Mouse (Mus musculus) adrenal gland, postnatal 4 days (tissue): ENCODE measurements at regions not wholly inside any gene's neighbourhood (a gene's known extent, or its start where the extent isn't known, plus 50 kb on each side); places are given as distances from the start of the nearest gene placed in this dataset.

Experiments used
- DNase-seq, 2 experiments: peaks; one replicate each; pipeline ENCODE4 v3.0.0; 2021 to 2022; ENCODE audit warnings: low spot score in 2 of 2, mixed read lengths in 2 of 2

DNA sequence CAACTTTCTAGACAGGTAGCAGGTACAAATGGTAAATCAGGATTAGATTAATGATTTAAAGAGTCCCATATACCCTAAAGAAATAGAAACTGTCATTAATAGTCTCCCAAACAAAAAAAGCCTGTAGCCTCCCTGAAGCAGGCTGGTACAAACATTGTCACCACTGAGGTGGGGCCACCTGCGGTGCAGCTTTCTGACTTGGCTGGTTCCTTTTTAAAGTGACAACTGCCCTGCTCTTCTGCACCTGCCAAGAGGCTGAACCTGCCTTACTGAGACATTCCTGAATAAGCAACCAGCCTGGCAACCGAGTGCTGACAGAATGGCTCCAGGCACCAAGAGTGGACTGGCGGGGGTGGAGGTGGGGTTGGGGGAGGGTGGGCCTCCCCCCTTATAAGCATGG is 687.0 kb upstream of the Vrk2 start:
- no peak for DNase-seq

DNA sequence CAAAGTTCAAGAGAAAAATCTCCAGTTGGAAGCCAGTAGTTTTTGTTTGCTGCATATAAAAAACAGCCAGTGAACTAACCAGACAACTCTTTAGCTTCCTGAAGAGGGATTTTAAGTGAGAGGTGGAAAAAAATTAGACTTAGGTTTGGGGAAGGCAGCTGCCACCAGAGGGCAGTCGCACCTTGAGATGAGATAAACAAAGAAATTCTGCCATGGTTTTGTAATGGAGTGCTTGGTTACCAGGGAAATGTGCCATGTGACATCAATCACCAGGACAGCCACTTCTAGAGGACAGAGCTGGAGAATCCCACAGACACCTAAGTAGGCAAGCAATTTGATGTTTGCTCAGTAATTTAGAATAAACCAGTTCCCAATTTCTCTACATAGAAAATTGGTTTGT is 670.5 kb upstream of the Vrk2 start:
- peak in 1 of 2 experiments; percentile 6 for DNase-seq

DNA sequence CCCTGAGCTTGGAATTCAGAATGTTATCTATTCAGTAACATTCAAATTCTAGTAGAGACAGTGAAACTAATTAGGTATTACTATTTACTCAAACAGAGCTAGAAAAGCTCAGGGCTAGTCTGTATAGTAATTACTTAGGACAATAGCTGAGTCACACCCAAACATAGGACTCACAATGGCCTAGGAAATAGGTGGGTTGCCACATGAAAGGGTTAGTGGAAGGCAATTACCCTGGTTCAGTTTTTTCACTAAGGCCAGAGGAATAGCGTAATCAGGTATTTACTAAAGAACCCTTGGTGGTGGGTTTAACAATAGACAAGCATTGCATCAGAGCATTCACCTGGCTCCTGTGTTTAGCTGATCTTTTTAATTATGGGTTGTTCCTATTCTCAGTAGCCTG is 664.7 kb upstream of the Vrk2 start:
- no peak for DNase-seq

DNA sequence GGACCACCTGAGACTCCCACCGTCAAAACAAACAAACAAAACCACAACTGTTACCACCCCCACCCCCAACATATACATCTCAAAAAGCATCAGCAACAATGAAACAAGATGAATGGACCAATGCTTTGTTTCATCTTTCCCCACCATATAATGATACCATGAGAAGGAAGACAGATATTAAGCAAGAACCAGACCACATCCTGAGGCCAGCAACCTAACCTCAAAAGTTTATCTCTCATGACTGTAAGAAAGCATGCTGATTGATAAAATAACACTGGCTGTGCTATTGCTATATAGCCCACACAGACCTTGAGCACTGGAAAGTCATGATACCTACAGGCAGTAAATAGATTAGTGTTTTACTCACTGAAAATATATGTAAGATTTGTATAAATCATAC is 642.1 kb upstream of the Vrk2 start:
- no peak for DNase-seq

DNA sequence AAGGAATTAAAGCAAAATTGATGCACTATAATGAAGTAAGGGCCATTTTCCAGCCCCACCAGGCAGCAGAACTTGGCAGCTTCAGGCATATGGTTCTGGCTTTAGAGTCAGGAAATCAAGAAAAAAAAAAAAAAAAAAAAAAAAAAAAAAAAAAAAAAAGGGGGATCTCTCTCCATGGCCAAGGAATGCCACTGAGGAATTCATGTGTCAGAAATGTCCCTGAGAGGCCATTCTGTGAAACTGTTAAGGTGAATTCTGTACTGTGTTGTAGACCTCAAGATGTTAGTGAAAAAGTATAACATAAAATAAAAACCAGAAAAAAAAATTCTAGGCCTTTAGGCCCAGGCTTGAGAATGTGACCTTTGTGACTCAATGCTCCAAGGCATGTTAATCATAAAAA is 632.7 kb upstream of the Vrk2 start:
- no peak for DNase-seq

DNA sequence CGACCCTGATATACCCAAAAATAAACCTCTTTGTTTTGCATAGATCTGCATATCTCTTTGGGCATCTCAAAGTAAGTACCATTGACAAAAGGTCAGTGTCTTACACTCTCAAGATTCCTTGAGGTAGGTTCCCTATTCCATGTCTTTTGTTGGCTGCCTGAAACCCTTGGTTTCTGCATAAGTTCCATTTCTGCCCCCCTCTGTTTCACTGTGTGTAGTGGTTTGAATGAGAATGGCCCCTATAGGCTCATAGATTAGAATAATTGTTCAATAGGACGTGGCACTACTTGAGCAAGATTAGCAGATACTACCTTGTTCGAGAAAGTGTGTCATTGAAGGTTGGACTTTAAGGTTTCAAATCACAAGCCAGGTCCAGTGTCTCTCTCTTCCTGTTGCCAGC is 628.6 kb upstream of the Vrk2 start:
- no peak for DNase-seq

DNA sequence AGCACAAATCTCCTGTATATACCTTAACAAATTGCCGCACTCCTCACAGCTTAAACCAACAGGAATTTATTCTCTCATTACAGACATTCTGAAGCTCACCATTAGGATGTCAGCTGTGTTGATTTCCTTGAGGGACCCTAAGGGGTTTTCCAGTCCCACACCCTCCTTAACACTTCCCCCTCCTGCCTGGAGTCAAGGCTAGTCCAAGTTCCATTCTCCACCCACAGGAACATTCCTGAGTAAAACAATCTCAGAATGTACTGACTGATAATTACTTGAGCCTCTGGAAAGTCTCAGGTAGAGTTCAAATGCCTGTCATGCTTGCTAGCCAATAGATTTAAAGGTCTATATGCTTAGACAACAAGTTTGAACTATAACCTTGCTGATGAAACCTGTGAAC is 628.2 kb upstream of the Vrk2 start:
- no peak for DNase-seq

DNA sequence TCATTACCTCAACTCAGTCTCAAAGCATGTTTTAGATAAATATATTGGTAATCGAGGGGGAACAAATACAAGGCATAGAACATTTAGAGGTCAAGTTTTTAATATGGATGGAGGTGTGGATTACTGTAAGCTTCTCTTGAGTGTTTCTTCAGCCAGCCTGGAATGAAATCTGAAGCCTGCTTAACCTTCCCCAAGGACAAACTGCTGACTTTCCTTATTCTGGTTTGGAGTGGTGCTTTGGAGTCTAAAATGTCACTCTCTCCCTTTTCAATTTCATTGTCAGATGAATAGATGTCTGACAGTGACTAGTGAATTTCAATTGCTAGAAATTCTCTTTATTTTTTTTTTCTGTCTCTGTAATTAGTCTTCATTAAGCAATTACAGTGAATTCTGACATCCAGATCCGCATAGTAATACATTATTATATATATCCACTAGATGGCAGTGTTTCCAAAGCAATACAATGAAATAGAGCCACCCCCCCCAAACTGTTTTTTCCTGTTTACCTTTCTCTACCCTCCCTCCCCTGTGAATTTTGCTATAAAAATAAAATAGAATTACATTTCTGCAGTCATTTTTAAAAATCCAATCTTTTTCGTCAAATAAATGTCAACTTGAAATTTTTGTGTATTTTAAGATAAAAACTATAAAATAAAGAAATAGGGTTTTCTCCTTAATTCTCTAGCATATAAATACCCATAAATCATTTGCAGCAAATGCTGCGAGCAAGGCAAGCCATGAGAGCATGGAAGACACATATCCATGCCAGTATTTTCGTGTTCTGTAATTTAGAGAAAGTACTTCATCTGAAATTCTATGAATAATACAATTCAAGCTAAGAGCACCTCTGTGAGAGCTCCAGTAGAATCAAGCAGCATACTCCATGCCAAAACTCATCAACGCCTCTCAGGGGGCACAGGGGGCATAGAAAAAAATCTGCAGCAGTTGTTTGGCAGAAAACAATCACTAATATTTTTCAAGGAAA is 626.2 kb upstream of the Vrk2 start:
- no peak for DNase-seq

GRCm38 (mm10) chr11:27215752-27216151 is 622.0 kb upstream of the Vrk2 start:
- no peak for DNase-seq

DNA sequence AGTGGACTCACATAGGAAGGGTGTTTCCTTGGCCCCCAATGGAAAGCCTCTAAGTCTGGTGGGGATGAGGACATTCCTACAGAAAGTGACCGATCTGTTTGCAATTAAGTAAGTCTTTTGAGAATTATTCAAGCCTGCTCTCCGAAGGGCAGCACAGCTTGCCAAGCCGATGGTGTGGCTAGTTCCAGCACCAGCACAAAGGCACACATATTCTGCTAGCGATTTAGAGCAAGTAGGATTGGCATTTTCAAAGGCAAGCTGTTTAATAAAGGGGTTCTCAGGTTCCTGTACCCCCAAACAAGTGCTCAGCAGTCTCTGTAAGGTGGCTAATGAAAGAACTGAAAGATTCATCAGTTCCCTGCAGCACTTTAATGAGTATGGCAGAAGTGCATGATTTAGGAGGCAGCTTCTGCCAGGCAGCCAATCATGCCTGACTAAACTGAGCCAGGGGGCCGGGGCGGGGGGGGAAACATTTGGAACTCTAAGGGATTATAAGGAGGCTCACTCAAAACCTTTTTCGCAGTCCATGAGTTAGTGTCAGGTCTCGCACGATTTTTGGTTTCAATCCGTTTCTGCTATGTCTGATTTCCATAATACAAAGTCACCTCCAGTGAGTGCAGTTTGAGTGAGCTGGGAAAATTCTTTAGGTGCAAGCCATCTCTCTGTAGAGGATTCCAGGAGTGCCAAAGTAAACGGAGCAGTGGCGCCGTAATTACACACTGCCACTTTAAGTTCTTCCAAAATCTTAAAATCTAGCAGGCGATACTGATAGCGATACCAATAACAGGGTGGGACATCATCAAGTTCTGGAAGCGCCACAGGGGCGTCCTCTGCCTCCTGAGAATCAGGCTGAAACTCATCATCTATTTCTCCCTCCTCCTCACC is 609.8 kb upstream of the Vrk2 start:
- no peak for DNase-seq

DNA sequence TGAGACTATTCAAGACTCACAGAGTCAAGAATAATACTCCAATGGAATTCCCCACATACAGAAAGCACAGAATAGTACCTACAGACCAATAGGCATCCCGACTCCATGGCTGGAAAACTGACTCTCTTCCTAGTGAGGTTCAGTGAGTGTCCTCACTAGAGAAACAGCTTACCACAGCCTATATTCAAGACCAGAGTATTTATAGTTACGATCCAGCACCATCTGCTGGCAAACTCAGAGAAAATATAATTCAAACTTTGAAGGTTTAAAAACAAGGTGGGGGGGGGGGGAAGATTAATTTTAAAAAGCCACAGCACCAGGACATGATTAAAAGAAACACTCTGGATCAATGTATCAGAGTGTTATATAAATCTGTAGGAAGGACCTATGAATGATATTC is 590.2 kb upstream of the Vrk2 start:
- DNase-seq, result no peak

GRCm38 (mm10) chr11:27183422-27183821 is 589.6 kb upstream of the Vrk2 start:
- no peak for DNase-seq

GRCm38 (mm10) chr11:27160411-27160810 is 566.6 kb upstream of the Vrk2 start:
- DNase-seq, result no peak
